Mouse (Mus musculus): Measurements from ENCODE around the gene Angptl1.

Angptl1 gene

DNA sequence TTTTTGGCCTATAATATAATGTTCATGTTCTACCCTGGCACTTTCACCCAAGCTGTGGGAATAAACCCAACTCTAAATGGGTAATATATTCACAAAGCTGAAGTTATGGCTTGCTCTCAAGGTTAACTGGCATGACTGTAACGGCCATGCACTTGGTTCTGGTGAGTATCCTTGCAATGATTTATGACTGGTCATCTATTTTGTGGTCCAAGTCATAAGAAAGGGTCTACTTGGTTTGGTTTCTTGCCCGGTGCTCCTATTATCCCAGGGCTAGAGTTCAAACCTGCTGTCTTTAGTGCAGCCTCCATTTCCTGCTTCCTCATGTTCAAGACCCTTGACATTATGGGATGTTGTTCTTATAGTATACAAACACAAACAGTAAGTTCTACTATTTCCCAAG, 46.4 kb downstream of the Angptl1 start:
- no peak for DNase-seq (ENCODE audit: low spot score)

DNA sequence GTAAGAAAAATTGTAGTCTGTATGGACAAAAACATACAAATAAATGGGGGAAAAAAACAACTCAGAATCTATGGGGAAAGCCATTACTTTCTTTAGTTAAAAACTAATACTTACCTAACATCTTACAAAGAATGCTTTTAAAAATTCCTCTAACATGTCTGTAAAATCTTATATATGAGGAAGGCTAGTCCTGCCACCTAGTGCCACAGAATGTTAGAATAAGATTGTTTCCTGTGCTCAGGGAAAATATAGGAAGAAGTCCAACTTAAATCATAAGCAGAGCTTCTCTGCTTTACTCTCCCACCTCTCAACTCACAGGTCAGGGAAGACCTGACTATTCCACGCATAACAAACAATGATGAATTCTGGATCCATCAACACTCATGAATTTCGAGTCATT, 47.5 kb downstream of the Angptl1 start:
- DNase-seq (ENCODE audit: low spot score), result no peak

DNA sequence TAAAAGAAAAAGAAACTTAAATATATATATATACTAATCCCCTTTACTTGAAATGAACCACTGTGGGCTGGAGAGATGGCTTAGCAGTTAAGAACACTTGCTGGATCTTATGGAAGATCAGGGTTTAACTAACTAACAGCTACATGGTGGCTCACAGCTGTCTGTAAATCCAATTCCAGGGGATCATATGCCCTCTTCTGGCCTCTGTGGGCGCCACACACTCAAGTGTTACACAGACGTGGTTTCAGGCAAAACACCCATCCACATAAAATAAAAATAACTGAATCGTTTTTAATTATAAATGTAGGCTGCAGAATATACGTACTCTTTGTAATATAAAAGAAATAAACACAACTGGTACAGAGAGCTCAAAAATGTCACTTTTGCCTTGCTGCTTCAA, 50.5 kb downstream of the Angptl1 start:
- DNase-seq (ENCODE audit: low spot score), result no peak

DNA sequence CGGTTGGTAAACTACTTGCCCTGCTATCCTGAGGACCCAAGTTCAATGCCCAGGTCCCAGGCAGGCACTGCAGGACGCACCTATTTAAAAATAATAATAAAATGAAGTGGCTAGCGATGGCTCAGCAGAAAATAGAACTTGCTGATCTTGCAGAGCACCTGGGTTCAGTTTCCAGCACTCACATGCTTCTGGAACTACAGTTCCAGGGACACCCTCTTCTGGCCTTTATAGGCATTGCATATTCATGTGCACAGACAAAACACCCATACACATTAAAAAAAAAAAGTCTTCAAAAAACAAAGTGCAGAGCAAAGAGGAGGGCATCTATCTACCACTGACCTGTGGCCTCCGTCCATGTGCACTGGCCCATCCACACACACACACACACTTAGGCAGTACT, 53.2 kb downstream of the Angptl1 start:
- no peak for DNase-seq (ENCODE audit: low spot score)

DNA sequence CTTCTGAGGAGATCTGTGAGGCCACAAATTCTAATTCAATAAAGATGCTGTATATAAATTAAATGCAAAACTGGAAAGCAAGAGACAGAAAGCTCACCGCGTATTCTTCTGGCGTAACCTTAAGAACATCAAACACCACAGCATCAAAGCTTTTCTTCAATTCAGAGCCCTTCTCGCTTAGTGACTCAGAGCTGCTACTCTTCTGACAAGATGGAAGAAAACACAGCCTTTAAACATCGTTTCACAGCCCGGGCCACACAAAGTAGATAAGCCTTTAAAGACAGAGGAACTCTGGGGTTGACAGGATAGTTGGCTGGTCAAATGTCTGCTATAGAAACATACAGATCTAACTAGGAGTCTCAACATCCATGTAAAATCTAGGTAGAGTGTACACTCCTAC, 63.3 kb downstream of the Angptl1 start:
- DNase-seq (ENCODE audit: low spot score), result peak; percentile 16

DNA sequence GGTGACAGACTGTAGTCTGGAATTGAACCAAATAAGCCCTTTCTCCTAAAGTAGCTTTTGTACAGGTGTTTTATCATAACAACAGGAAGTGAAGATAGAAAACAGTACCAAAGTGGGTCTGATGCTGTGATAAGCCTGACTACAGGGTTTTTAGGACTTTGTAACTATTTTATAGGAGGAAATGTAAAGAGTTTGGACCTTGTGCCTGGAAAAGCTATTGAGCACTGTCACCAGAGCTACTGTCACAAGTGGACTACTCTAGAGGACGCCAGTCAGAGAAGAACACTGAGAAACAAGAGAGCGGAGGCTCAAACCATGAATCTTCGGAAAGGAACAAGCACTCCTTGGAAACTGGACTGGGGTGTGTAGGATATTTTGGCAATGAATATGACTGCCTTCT, 65.5 kb downstream of the Angptl1 start:
- no peak for DNase-seq (ENCODE audit: low spot score)

DNA sequence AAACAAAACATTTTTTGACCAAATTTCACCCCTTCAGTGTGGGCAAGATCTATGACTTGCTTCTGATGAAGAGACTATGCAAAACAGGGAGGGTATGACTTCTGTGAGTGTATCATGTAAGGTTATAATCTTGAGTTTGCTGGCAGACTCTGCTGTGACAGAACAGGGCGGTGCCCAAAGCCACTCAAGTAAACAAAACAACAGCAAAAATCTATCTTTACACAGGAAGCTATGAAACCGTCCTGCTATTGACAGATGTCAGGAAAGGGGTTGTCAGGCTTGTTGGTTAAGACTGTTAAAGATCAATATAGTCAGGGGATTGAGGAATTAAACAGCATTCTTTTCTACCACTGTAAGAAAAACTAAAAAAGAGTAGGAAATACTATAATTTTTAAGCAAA, 67.3 kb downstream of the Angptl1 start:
- no peak for DNase-seq (ENCODE audit: low spot score)

DNA sequence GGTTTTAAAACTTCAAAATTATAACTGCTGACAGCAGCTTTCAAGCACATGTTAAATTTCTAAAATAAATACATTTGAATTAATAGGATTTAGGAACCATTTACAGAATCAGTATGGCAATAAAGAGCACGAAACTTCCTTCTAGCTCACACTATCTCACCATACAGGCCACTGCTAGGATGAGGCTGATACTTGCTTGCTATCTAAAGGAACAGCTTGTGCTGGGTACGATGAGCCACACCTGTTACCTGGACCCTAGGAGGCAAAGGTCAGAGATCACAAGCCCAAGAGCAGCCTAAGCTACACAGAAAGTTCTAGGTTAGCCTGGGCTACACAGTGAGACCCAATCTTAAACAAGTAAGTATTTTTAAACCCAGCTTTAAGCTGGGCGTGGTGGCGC, 70.9 kb downstream of the Angptl1 start:
- no peak for DNase-seq (ENCODE audit: low spot score)

DNA sequence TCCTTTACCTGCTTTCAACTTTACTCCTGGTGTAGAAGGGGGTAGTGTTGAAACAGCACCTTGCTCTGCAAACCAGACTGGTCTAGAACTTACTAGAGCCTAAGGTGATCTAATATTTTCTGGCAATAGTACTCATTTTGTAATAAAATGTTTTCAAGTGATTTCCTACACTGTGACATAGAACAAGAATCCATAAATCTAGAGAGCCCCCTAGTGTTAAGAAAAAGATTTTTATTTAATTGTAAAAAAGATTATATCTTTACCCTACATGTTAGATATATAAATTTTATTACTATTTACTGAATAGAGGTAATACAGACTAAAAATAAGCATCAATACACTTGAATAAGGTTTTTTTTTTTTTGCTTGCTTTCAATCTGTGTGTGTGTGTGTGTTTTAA, 71.5 kb downstream of the Angptl1 start:
- DNase-seq (ENCODE audit: low spot score), result no peak

All from T-cell, adult 2 months (primary cell).